Mouse (Mus musculus) heart, adult 9 months (tissue): ENCODE measurements around the gene Rac1.

Source experiments
- DNase-seq, 2 experiments: peaks; one replicate each; pipeline ENCODE4 v3.0.0; 2022; ENCODE audit warnings: low spot score in 2 of 2

The Rac1 gene

DNA sequence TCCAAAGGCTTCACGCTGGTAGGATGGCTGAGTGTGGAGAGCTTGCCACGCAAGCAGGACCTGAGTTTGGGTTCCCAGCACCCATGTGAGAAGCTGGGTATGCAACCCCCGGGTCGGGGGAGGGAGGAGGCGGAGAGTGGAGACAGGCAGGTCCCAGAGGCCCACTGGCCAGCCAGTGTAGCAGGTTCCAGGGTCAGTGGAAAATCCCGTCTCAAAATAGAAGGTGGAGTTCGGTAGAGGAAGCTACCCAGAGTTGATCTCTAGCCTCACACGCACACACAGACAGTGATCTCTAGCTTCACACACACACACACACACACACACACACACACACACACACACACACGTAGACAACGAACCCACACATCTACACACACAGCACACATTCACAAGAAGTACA is 34.7 kb downstream of the Rac1 start:
- no peak for DNase-seq

DNA sequence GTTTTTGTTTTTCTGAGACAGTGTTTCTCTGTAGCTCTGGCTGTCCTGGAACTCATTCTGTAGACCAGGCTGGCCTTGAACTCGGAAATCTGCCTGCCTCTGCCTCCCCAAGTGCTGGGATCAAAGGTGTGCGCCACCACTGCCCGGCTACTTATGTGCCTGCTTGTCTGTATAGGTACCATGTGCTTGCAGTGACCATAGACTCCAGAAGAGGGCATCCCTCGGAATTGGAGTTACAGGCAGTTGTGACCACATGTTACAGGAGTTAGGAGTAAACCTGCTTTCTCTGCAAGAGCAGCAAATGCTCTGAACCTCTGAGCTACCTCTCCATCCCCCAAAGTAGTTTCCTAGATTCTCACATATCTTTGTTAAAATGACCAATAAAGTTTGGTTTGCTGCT is 36.1 kb downstream of the Rac1 start:
- DNase-seq = no peak

DNA sequence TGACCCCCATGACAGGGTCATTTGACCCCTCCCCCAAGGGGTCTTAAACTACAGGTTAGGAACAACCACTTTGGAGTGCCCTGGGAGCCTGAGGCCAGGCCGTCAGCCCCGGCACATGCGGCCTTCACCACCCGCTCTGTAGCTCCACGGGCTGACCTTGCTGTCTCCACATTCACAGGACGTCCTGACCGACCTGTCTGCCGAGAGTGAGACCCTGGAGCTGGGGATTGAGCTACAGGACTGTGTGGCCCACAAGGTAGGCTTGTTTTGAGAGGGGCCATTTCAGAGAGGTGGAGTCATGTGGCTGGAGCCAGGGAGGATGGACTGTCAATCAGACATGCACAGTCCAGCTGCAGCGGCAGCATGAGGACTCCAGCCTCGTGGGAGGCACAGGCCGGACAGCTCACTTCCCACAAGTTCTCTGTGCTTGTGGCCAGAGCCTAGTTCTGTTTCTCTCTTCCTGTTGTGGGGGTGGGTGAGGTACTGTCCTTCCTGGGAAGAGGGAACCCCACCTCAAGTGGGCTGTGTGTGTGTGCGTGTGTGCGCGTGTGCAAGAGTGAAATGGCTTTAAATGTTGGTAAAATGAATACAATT is 38.0 kb downstream of the Rac1 start:
- DNase-seq = no peak

GRCm38 (mm10) chr5:143487998-143488397 is 39.8 kb downstream of the Rac1 start:
- no peak for DNase-seq

GRCm38 (mm10) chr5:143487193-143487592 is 40.6 kb downstream of the Rac1 start:
- no peak for DNase-seq

DNA sequence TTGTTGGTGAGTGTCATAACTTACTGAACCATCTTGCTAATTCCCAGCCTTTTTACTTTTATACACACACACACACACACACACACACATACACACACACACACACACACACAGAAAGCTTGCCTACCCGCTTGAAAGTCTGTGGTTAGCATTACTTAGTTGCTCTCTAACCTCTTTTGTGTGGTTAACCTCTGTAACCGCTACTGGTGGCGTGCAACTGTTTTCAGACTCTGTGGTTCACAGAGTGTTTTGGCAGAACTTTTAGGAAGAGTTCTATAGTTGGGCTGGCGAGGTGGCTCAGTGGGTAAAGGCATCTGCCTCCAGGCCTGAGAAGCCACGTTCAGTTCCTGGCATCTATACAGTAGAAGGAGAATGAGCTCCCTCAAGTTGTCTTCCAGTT is 42.9 kb downstream of the Rac1 start:
- DNase-seq = no peak

- DNase-seq = no peak
Measured at GRCm38 (mm10) chr5:143477901-143478300, 49.9 kb downstream of the Rac1 start.

- no peak for DNase-seq
Measured at GRCm38 (mm10) chr5:143476013-143476412, 51.8 kb downstream of the Rac1 start.

GRCm38 (mm10) chr5:143475153-143475844 is 52.5 kb downstream of the Rac1 start:
- peak; percentile 21 to 44 for DNase-seq

- no peak for DNase-seq
Measured at GRCm38 (mm10) chr5:143471953-143472618, 55.8 kb downstream of the Rac1 start.

GRCm38 (mm10) chr5:143471165-143471546 is 56.7 kb downstream of the Rac1 start:
- DNase-seq = no peak

DNA sequence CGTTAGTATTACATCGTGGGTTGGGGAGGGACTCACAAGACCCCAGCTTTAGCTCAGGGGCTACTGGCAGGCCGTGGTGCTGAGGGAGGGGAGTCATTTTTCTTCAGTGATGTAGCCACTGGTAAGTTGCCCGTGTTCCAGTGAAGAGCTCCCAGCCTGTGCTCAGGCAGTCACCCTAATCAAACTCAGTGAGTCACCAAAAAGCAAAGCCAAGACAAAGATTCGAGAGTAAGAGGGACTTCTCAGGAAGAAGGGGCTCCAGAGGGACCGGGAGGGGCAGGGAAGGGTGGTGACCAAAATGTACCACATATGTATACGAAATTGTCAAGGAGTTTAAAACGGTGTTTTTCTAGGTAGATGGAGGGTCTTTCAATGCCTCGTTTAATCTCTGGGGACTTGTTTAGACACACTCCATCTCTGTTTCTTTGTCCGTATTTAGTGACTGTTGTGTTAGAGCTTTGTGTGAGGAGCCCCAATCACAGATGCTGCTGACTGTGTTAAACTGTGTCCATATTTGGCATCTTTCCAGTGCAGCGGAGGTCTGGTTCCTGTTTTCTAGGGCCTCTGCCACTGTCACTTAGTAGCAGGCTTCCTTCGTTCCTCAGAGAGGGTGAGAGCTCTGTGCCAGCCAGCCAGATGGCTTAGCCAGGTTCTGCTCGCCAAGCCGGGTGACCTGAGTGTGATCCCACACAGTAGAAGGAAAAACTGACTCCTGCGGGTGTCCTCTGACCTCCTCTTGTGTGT is 57.2 kb downstream of the Rac1 start:
- DNase-seq = peak; percentile 75

DNA sequence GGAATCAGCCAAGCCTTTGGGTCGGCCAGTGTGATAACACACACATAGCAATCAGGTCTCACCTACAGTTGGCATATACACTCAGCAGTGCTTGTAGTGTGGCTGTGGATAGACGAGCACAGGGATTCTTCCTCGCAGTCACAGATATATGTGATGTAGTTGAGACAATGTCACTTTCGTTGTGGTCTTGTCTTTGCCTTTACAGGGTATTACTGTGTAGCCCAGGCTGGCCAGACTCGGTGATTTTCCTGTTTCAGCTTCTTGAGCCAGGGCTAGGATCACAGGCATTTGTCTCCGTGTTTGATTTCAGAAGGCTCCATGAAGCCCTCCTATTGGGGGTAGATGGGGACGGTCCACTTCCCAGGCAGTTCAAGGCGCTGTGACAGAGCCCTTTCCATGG is 58.2 kb downstream of the Rac1 start:
- DNase-seq = no peak

GRCm38 (mm10) chr5:143467931-143468330 is 59.9 kb downstream of the Rac1 start:
- no peak for DNase-seq

DNA sequence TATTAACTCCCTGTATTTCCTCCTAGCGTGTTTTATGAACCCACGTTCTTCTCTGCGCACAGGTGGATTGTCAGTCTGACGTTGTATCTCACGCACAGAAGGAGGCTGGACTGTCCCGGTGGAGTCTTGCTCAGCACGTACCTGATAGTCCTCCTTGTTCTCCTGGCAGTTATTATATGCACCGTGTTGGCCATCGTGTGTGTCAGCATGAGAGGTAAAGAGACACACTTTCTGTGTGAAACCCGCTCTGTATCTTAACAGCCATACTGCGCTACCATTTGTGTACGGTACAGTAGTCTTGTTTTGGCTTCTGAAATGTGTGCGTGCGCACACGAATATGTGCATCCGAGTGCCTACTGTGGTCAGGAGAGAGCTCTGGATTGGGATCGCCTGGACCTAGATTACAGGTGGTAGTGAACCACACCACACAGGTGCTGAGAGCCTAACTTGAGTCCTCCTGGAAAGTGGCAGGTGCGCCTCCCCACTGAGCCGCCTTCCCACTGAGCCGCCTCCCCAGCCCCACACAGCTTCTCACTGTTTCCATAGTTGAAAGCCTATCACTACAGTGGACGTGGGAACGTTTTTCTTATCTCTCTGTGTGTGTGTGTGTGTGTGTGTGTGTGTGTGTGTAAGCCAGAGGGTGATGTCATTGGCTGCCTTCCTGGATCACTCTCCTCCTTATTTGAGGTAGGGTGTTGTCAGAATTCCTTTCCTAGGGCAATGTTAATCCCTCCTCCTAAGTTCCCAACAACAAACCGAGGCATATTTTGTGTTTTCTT is 60.8 kb downstream of the Rac1 start:
- no peak for DNase-seq

- no peak for DNase-seq
Measured at GRCm38 (mm10) chr5:143465156-143466085, 62.4 kb downstream of the Rac1 start.

GRCm38 (mm10) chr5:143464757-143465118 is 63.1 kb downstream of the Rac1 start:
- no peak for DNase-seq

GRCm38 (mm10) chr5:143464100-143464756 is 63.6 kb downstream of the Rac1 start, which contains the start of gene Daglb:
Gene Daglb, plus strand, starts transcription at chr5:143464584.
- peak; percentile 91 for DNase-seq

GRCm38 (mm10) chr5:143463671-143464070 is 64.2 kb downstream of the Rac1 start:
- DNase-seq = no peak
